In the genomic region with DNA sequence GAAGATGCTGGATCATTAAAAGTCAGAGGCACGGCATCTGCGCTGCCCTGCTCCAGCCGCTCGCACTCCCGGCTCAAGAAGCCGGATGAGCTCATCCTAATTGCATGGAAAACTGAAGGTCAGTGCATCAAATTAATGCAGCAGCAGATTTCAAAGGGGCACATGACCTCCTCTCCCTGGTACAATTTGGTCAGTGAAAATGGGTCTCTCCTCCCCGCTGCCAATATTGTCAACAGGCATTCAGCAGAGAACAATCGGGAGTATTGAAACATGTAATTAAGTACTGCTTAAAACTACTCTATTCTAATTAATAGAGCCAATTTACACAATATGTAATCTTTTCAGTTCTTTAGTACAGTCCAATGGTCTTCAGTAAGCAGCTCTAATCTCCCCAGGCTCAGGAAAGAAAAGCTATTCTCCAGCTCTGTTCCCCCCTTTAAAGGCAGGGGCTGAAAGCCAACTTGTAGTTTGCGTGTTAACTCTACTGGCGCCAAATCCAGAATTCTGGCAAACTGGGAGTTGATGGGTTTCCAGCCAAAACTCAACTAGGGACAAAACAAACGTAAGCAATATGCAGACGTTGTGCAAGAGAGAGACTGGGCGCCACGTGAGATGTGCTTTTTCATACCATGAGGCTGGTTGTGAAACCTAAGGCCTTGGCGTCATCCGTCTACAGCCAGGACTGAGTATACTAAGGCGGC, we compare ENCODE assay signal across 10 mouse cellular contexts.
A peak's percentile ranks its signal among the peaks of the same experiment; 100 is the strongest.
DNase-seq lines count a peak whose midpoint lies in the region; ATAC-seq lines count a peak whose summit lies in the region.
"Had no signal": no experiment of that assay in that cellular context is flagged by ENCODE, and none has a peak within 500 bp of the region (broad histone marks: within the 10 kb centered on the region; RNA-seq: fewer than 3 reads in every experiment).

No protein-coding gene starts in this region.

- no peaks in the 10 kb centered on the region for H3K9me3 ChIP-seq in liver, embryonic 11.5 days (ENCODE audit: control insufficient read depth, low read length)
- H3K9me3 ChIP-seq in forebrain, embryonic 13.5 days (replicated peaks), result no peaks in the 10 kb centered on the region
- H3K9me3 ChIP-seq in liver, embryonic 13.5 days (replicated peaks), result no peaks in the 10 kb centered on the region
- no peaks in the 10 kb centered on the region for H3K9me3 ChIP-seq in neural tube, embryonic 12.5 days
- H3K9me3 ChIP-seq: megakaryocyte, embryonic 14.5 days had no signal

- H3K4me2 ChIP-seq in liver, embryonic 11.5 days, result no peak overlapping the region
- H3K4me2 ChIP-seq in forebrain, embryonic 13.5 days, result peak overlapping the region; percentile 15; the same call in 1 of the 2 replicates
- no peak overlapping the region for H3K4me2 ChIP-seq in liver, embryonic 13.5 days
- H3K4me2 ChIP-seq in neural tube, embryonic 12.5 days (replicated peaks), result 0 out of 2 replicates have a peak overlapping the region, but pooled peaks have one; percentile 14

- H3K9ac ChIP-seq in liver, embryonic 11.5 days (ENCODE audit: low read depth, low read length), result no peak overlapping the region
- H3K9ac ChIP-seq in forebrain, embryonic 13.5 days, result no peak overlapping the region
- H3K9ac ChIP-seq in liver, embryonic 13.5 days, result no peak overlapping the region
- no peak overlapping the region for H3K9ac ChIP-seq in neural tube, embryonic 12.5 days

- no peaks in the 10 kb centered on the region for H3K27me3 ChIP-seq in liver, embryonic 11.5 days (replicated peaks; ENCODE audit: control insufficient read depth, insufficient read depth, low read length)
- peaks cover 91% of the 10 kb centered on the region for H3K27me3 ChIP-seq in forebrain, embryonic 13.5 days
- H3K27me3 ChIP-seq in liver, embryonic 13.5 days, result no peaks in the 10 kb centered on the region
- H3K27me3 ChIP-seq in neural tube, embryonic 12.5 days (replicated peaks), result 0 out of 2 replicates have a peak, but pooled peaks cover 3% of the 10 kb centered on the region
- H3K27me3 ChIP-seq: megakaryocyte, embryonic 14.5 days had no signal

- H3K27ac ChIP-seq in liver, embryonic 11.5 days (ENCODE audit: low read depth, low read length), result no peak overlapping the region
- no peak overlapping the region for H3K27ac ChIP-seq in forebrain, embryonic 13.5 days
- peak overlapping the region; percentile 23; the same call in 1 of the 2 replicates for H3K27ac ChIP-seq in liver, embryonic 13.5 days
- no peak overlapping the region for H3K27ac ChIP-seq in neural tube, embryonic 12.5 days

- DNase-seq in liver, result peak; percentile 40
- DNase-seq in liver, embryonic 11.5 days (ENCODE audit: low spot score), result no peak
- no peak for DNase-seq in liver, embryonic 13.5 days
- no peak for DNase-seq in spleen, postnatal 36 days (ENCODE audit: low spot score in 2 of 2)
- no peak for DNase-seq in thymus, postnatal 0 days (ENCODE audit: low spot score)
- DNase-seq in layer of hippocampus, adult 8-10 months (ENCODE audit: low spot score in 2 of 2), result no peak

- no peak overlapping the region for H3K4me3 ChIP-seq in liver, embryonic 11.5 days (ENCODE audit: low read depth, low read length)
- no peak overlapping the region for H3K4me3 ChIP-seq in forebrain, embryonic 13.5 days
- no peak overlapping the region for H3K4me3 ChIP-seq in liver, embryonic 13.5 days (replicated peaks)
- H3K4me3 ChIP-seq in neural tube, embryonic 12.5 days, result no peak overlapping the region
- H3K4me3 ChIP-seq: erythroblast, embryonic 14.5 days; megakaryocyte, embryonic 14.5 days had no signal

- ATAC-seq in liver, embryonic 11.5 days (replicated peaks; ENCODE audit: low FRiP score), result no peak
- peak; percentile 88 for ATAC-seq in forebrain, embryonic 13.5 days
- ATAC-seq in liver, embryonic 13.5 days (ENCODE audit: low read depth), result 0 out of 2 replicates have a peak, but pooled peaks have one; percentile 41
- ATAC-seq in neural tube, embryonic 12.5 days (ENCODE audit: low FRiP score, low read depth), result peak; percentile 64

- no peaks in the 10 kb centered on the region for H3K36me3 ChIP-seq in liver, embryonic 11.5 days (ENCODE audit: control insufficient read depth, insufficient read depth, low read length)
- no peaks in the 10 kb centered on the region for H3K36me3 ChIP-seq in forebrain, embryonic 13.5 days (ENCODE audit: poor library complexity, severe bottlenecking)
- peaks cover 11% of the 10 kb centered on the region for H3K36me3 ChIP-seq in liver, embryonic 13.5 days
- no peaks in the 10 kb centered on the region for H3K36me3 ChIP-seq in neural tube, embryonic 12.5 days

- 90% methylated on average over 17 of the region's 17 CpGs for WGBS in liver, embryonic 11.5 days
- WGBS in forebrain, embryonic 13.5 days, result 8% methylated on average over 17 of the region's 17 CpGs
- 85% methylated on average over 17 of the region's 17 CpGs for WGBS in liver, embryonic 13.5 days (ENCODE audit: insufficient replicate concordance)
- 62% methylated on average over 17 of the region's 17 CpGs for WGBS in neural tube, embryonic 12.5 days

- peaks cover 2% of the 10 kb centered on the region; the same call in 1 of the 2 replicates for H3K4me1 ChIP-seq in liver, embryonic 11.5 days (replicated peaks; ENCODE audit: control insufficient read depth, insufficient read depth, low read length)
- H3K4me1 ChIP-seq in forebrain, embryonic 13.5 days, result peaks cover 43% of the 10 kb centered on the region
- H3K4me1 ChIP-seq in liver, embryonic 13.5 days (replicated peaks), result 0 out of 2 replicates have a peak, but pooled peaks cover 10% of the 10 kb centered on the region
- peaks cover 35% of the 10 kb centered on the region for H3K4me1 ChIP-seq in neural tube, embryonic 12.5 days

Comparison
In these comparisons a context has a peak if more than half of its experiments do, and no peak if none do; other contexts are left out.
1. H3K4me2 ChIP-seq: peak in forebrain, embryonic 13.5 days (single experiment) and neural tube, embryonic 12.5 days (single experiment); none in liver, embryonic 11.5 days (single experiment) and liver, embryonic 13.5 days (single experiment).